Mouse (Mus musculus) CH12.LX (cell line): ENCODE data around the gene Ndc1. TPM values are rescaled to one million over a fixed set of nuclear protein-coding genes. Genes with fewer than 3 reads are reported as not detected.

Experiments
- DNase-seq: peaks from one replicate; pipeline ENCODE4 v3.0.0-alpha.2; 2013; ENCODE audit errors: extremely low read depth
- H3K27ac ChIP-seq: 2 replicates; pipeline ENCODE4 v1.5.1; 2012; ENCODE audit warnings: low read depth, mild to moderate bottlenecking, control low read depth, moderate library complexity; ENCODE audit not compliant: insufficient read depth
- H3K27me3 ChIP-seq: replicated peaks from 2 replicates; pipeline ENCODE3; 2012; ENCODE audit warnings: inconsistent platforms
- H3K36me3 ChIP-seq, 2 experiments: replicated peaks in 1 of 2; 2 replicates each; pipeline versions ENCODE3 to v1.6.1; 2012; ENCODE audit warnings: inconsistent platforms in 1 of 2, low read length in 1 of 2, mild to moderate bottlenecking in 1 of 2, mixed read lengths in 1 of 2, moderate library complexity in 1 of 2; ENCODE audit not compliant: control insufficient read depth in 1 of 2, insufficient read depth in 1 of 2
- H3K4me1 ChIP-seq, 2 experiments: 2 replicates each; pipeline ENCODE4 v1.6.1; 2012; ENCODE audit warnings: inconsistent platforms in 1 of 2, moderate library complexity in 1 of 2; ENCODE audit not compliant: insufficient read depth in 2 of 2, control insufficient read depth in 1 of 2
- H3K4me2 ChIP-seq: 2 replicates; pipeline ENCODE4 v1.6.1; 2012; ENCODE audit warnings: low read depth, mild to moderate bottlenecking, control low read depth; ENCODE audit not compliant: poor library complexity, insufficient read depth, severe bottlenecking
- H3K4me3 ChIP-seq, 3 experiments: fragments of 150-350 bp in 1 of 3; sonication (generic) in 1 of 3; replicated peaks in 1 of 3; 2 replicates each; pipeline versions ENCODE3 to v1.5.1; 2011 to 2012; ENCODE audit warnings: low read depth in 2 of 3, low read length in 2 of 3, mild to moderate bottlenecking in 2 of 3, moderate library complexity in 2 of 3, control low read depth in 1 of 3, improper control_type of control experiment in 1 of 3, inconsistent platforms in 1 of 3, mixed read lengths in 1 of 3; ENCODE audit not compliant: poor library complexity in 1 of 3
- H3K79me2 ChIP-seq: replicated peaks from 2 replicates; pipeline ENCODE4 v1.6.1; 2012; ENCODE audit warnings: mild to moderate bottlenecking, moderate library complexity; ENCODE audit not compliant: control insufficient read depth, poor library complexity, insufficient read depth, severe bottlenecking; ENCODE audit errors: extremely low read depth
- H3K9ac ChIP-seq: 2 replicates; pipeline ENCODE4 v1.6.1; 2012; ENCODE audit warnings: low read depth, mild to moderate bottlenecking, control low read depth, moderate library complexity; ENCODE audit not compliant: insufficient read depth
- H3K9me3 ChIP-seq: replicated peaks from 2 replicates; pipeline ENCODE3; 2012; ENCODE audit warnings: low read length, inconsistent platforms, mixed read lengths
- BHLHE40 ChIP-seq: IDR thresholded peaks from 2 replicates; pipeline ENCODE4 v1.6.1; 2011; ENCODE audit warnings: mild to moderate bottlenecking, low read depth, low read length, improper control_type of control experiment
- CTCF ChIP-seq, 2 experiments: IDR thresholded peaks in 1 of 2; conservative IDR thresholded peaks in 1 of 2; 2 replicates each; pipeline ENCODE4 v1.5.1; 2011 to 2012; ENCODE audit warnings: low read depth in 2 of 2, low read length in 2 of 2, improper control_type of control experiment in 1 of 2, inconsistent platforms in 1 of 2, mild to moderate bottlenecking in 1 of 2, moderate library complexity in 1 of 2
- E2F4 ChIP-seq: IDR thresholded peaks from 2 replicates; pipeline ENCODE4 v1.6.1; 2011; ENCODE audit warnings: low read depth, low read length, improper control_type of control experiment; ENCODE audit not compliant: insufficient replicate concordance
- EP300 ChIP-seq: IDR thresholded peaks from 2 replicates; pipeline ENCODE4 v1.6.1; 2011; ENCODE audit warnings: low read length, improper control_type of control experiment
- ETS1 ChIP-seq: conservative IDR thresholded peaks from 2 replicates; pipeline ENCODE4 v1.6.1; 2012; ENCODE audit warnings: low read depth, mild to moderate bottlenecking, inconsistent platforms, low read length, improper control_type of control experiment, moderate library complexity
- GABPA ChIP-seq: IDR thresholded peaks from 2 replicates; pipeline ENCODE4 v1.6.1; 2012; ENCODE audit warnings: low read depth, low read length, improper control_type of control experiment, inconsistent platforms; ENCODE audit not compliant: insufficient replicate concordance
- JUN ChIP-seq: IDR thresholded peaks from 2 replicates; pipeline ENCODE4 v1.6.1; 2011; ENCODE audit warnings: low read depth, mild to moderate bottlenecking, low read length, improper control_type of control experiment, moderate library complexity; ENCODE audit not compliant: insufficient read depth
- MAZ ChIP-seq: IDR thresholded peaks from 2 replicates; pipeline ENCODE4 v1.6.1; 2012; ENCODE audit warnings: low read depth, mild to moderate bottlenecking, inconsistent platforms, low read length, improper control_type of control experiment, moderate library complexity
- MEF2A ChIP-seq: IDR thresholded peaks from 2 replicates; pipeline ENCODE4 v1.6.1; 2014; ENCODE audit warnings: low read depth, mild to moderate bottlenecking, inconsistent platforms, low read length, improper control_type of control experiment, borderline replicate concordance
- MYC ChIP-seq: IDR thresholded peaks from 2 replicates; pipeline ENCODE4 v1.6.1; 2011; ENCODE audit warnings: low read depth, mild to moderate bottlenecking, improper control_type of control experiment, low read length
- NELFE ChIP-seq: IDR thresholded peaks from 2 replicates; pipeline ENCODE4 v1.6.1; 2011; ENCODE audit warnings: low read depth, low read length, improper control_type of control experiment
- NRF1 ChIP-seq: IDR thresholded peaks from 2 replicates; pipeline ENCODE4 v1.6.1; 2014; ENCODE audit warnings: low read depth, mild to moderate bottlenecking, inconsistent platforms, low read length, improper control_type of control experiment, moderate library complexity
- POLR2AphosphoS2 ChIP-seq: IDR thresholded peaks from 2 replicates; pipeline ENCODE4 v1.6.1; 2011; ENCODE audit warnings: low read depth, low read length, improper control_type of control experiment
- RCOR1 ChIP-seq: conservative IDR thresholded peaks from 2 replicates; pipeline ENCODE4 v1.6.1; 2012; ENCODE audit warnings: low read depth, mild to moderate bottlenecking, inconsistent platforms, low read length, improper control_type of control experiment
- SIN3A ChIP-seq: IDR thresholded peaks from 2 replicates; pipeline ENCODE4 v1.6.1; 2012; ENCODE audit warnings: low read length, improper control_type of control experiment, inconsistent platforms
- SMC3 ChIP-seq: IDR thresholded peaks from 2 replicates; pipeline ENCODE4 v1.6.1; 2011; ENCODE audit warnings: low read depth, low read length, improper control_type of control experiment
- TCF12 ChIP-seq: IDR thresholded peaks from 2 replicates; pipeline ENCODE4 v1.6.1; 2014; ENCODE audit warnings: low read depth, mild to moderate bottlenecking, inconsistent platforms, low read length, improper control_type of control experiment
- USF2 ChIP-seq: conservative IDR thresholded peaks from 2 replicates; pipeline ENCODE4 v1.6.1; 2011; ENCODE audit warnings: low read depth, low read length, improper control_type of control experiment
- ZC3H11A ChIP-seq: IDR thresholded peaks from 2 replicates; pipeline ENCODE4 v1.6.1; 2012; ENCODE audit warnings: low read depth, mild to moderate bottlenecking, inconsistent platforms, low read length, improper control_type of control experiment
- ZNF384 ChIP-seq: IDR thresholded peaks from 2 replicates; pipeline ENCODE4 v1.6.1; 2012; ENCODE audit warnings: low read depth, low read length, improper control_type of control experiment, inconsistent platforms
- dilution Hi-C: fragments of 300-500 bp; cut with MboI; formaldehyde crosslinking; loops from 2 replicates; pipeline ENCODE4 v1.14.3; 2020; ENCODE audit warnings: low sequenced_read_pairs; ENCODE audit not compliant: extremely low pct_unique_long_range_greater_than_20kb, extremely low pct_ligation_motif_present
- in situ Hi-C: fragments of 300-500 bp; cut with MboI; formaldehyde crosslinking; loops from 3 replicates; pipeline ENCODE4 v1.14.3; 2019; ENCODE audit warnings: low sequenced_read_pairs, low pct_ligation_motif_present, low pct_unique_long_range_greater_than_20kb, mixed read lengths
- polyA plus RNA-seq: library from polyadenylated mRNA; unstranded; fragments of >175 nt; gene quantifications from 2 replicates; pipeline ENCODE4 v1.2.1, GENCODE M21; 2012; ENCODE audit warnings: low read depth; ENCODE audit not compliant: insufficient read length
- total RNA-seq, 2 experiments: library from RNA; depleted of rRNA; stranded (reverse); fragments of 300-350 nt in 1 of 2; fragments of >200 nt in 1 of 2; gene quantifications; 2 replicates each; pipeline ENCODE4 v1.2.3; 2012 to 2014

Gene Ndc1
- total and polyA plus RNA-seq, 3 experiments, result 49.1 to 86.5 (median 71.3) TPM

- Histone ChIP-seq H3K27me3 (peaks cover 4% of the 10 kb centered on the region), H3K4me3 (peak overlapping the region in 1 of 3 experiments; percentile 21), H3K79me2 (no peaks in the 10 kb centered on the region), H3K9ac (no peak overlapping the region), H3K36me3 (no peaks in the 10 kb centered on the region), H3K4me1 (no peaks in the 10 kb centered on the region), H3K27ac (no peak overlapping the region), H3K9me3 (peaks cover 7% of the 10 kb centered on the region), H3K4me2 (peak overlapping the region; percentile 42)
- TF ChIP-seq MYC (no peak), TCF12 (no peak), BHLHE40 (no peak), RCOR1 (no peak)
- dilution Hi-C loops, result no loop called here
- in situ Hi-C loops, result loop anchor here (10.0 kb wide), 1 partner anchor 214 kb away; no protein-coding TSS in a partner anchor
- no peak for DNase-seq
Observed at GRCm38 (mm10) chr4:107440306-107440705, 72.7 kb downstream of the Ndc1 start.

DNA sequence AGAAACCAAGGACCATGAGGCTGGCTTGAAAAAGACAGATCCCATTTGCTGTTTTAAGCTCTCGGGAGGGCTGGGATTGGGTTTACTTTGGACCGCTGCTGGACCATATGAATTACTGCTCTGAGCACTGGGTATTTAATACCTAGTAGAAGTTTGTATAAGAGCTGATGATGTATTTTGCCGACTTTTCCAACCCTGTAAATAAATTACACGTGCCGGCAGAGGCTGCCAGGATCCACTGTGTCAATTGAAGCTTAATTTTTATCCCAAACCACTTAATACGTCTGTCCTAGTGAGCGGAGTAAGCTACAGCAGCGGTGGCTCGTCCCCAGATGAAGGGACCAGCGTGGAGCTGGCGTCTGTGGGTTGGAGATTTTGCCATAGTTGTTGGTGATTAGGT, 74.7 kb downstream of the Ndc1 start:
- dilution Hi-C loops, result no loop called here
- Histone ChIP-seq H3K4me1 (no peaks in the 10 kb centered on the region), H3K27ac (no peak overlapping the region), H3K79me2 (no peaks in the 10 kb centered on the region), H3K9ac (no peak overlapping the region), H3K4me2 (no peak overlapping the region), H3K4me3 (no peak overlapping the region), H3K9me3 (peaks cover 6% of the 10 kb centered on the region), H3K36me3 (no peaks in the 10 kb centered on the region), H3K27me3 (no peaks in the 10 kb centered on the region)
- in situ Hi-C loops, result loop anchor here (10.0 kb wide), 1 partner anchor 213 kb away; no protein-coding TSS in a partner anchor
- no peak for DNase-seq
- TF ChIP-seq MAZ (no peak), SMC3 (no peak), NELFE (no peak), JUN (no peak), ETS1 (no peak), GABPA (no peak), ZC3H11A (no peak), NRF1 (no peak), SIN3A (no peak), MEF2A (no peak), ZNF384 (no peak), USF2 (no peak), E2F4 (no peak), POLR2AphosphoS2 (no peak), EP300 (no peak), CTCF (conservative IDR thresholded peaks at IDR 0.05 in 1 of 2, IDR thresholded peaks at IDR 0.05 in 1 of 2; ENCODE audit: low read depth in 2 of 2, low read length in 2 of 2) (no peak)
